Mouse (Mus musculus): ENCODE data around the gene Sirt2. TPM values are rescaled to one million over a fixed set of nuclear protein-coding genes. Genes with fewer than 3 reads are reported as not detected.
A peak's percentile ranks its signal among the peaks of the same experiment; 100 is the strongest.

Sirt2 gene
- total and polyA plus RNA-seq, 2 experiments from 2014 or later, result 44.7 to 60.6 TPM

DNA sequence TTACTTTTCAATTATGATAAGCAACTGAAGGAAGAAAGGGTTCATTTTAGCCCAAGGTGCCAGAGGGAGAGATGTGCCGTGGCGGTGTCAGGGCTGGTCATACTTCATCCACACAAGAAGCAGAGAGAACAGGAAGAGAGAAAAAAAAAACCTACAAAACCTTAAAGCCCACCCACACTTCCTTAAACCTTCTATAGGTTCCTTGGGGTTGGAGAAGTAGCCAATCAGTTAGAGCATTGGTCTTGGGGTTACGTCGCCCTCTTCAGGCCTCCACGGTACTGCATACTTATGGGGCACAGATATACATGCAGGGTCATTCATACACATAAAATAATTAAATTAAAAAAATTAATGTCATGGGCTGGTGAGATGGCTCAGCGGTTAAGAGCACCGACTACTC lies 44.5 kb upstream of the Sirt2 start:
- H3K36me3 ChIP-seq (replicated peaks; ENCODE audit: control insufficient read depth, insufficient read depth, low read length), result no peaks in the 10 kb centered on the region
- H3K4me1 ChIP-seq (ENCODE audit: control insufficient read depth, insufficient read depth), result no peaks in the 10 kb centered on the region
- no peak overlapping the region for H3K27ac ChIP-seq (ENCODE audit: low read depth)
- ATAC-seq (ENCODE audit: insufficient read depth, low read depth) (no peak), DNase-seq (ENCODE audit: low spot score) (no peak)
- H3K9me3 ChIP-seq (replicated peaks; ENCODE audit: control insufficient read depth, low read length), result no peaks in the 10 kb centered on the region
- H3K9ac ChIP-seq (replicated peaks; ENCODE audit: low read depth, low read length), result no peak overlapping the region
- H3K4me3 ChIP-seq (ENCODE audit: low read depth, low read length), result no peak overlapping the region
- TF ChIP-seq EP300 (IDR thresholded peaks at IDR 0.05; ENCODE audit: low read depth), result no peak
- H3K27me3 ChIP-seq (ENCODE audit: control insufficient read depth, insufficient read depth, low read length), result no peaks in the 10 kb centered on the region
- WGBS, result 93% methylated on average over 7 of the region's 7 CpGs
- no peak overlapping the region for H3K4me2 ChIP-seq (ENCODE audit: low read depth, low read length)

DNA sequence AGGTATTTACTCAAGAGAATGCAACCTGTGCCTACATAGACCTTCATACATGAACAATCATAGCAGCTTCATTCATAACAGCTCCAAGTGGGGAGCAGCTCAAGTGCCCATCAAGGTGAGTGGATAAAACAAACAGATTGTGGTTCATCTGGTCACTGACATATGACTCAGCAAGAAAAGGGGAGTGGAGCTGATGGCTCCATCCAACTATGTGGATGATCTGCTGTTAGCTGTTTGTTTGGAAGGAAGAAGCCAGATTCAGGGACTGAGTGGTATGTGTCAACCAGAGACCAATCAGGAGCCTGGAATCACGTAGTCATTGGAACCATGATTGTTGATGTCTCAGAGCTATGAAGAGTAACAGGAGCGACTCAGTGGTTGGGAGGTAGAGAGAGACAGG lies 41.9 kb upstream of the Sirt2 start:
- no peak overlapping the region for H3K27ac ChIP-seq (ENCODE audit: low read depth)

GRCm38 (mm10) chr7:28726600-28726999 lies 39.9 kb upstream of the Sirt2 start:
- Histone ChIP-seq H3K4me2 (ENCODE audit: low read depth, low read length) (no peak overlapping the region), H3K36me3 (replicated peaks; ENCODE audit: control insufficient read depth, insufficient read depth, low read length) (no peaks in the 10 kb centered on the region), H3K4me3 (ENCODE audit: low read depth, low read length) (no peak overlapping the region), H3K9me3 (replicated peaks; ENCODE audit: control insufficient read depth, low read length) (peaks cover 9% of the 10 kb centered on the region), H3K27ac (ENCODE audit: low read depth) (no peak overlapping the region), H3K4me1 (ENCODE audit: control insufficient read depth, insufficient read depth) (no peaks in the 10 kb centered on the region), H3K9ac (replicated peaks; ENCODE audit: low read depth, low read length) (no peak overlapping the region), H3K27me3 (ENCODE audit: control insufficient read depth, insufficient read depth, low read length) (no peaks in the 10 kb centered on the region)
- TF ChIP-seq CTCF (IDR thresholded peaks at IDR 0.05; ENCODE audit: low read depth) (peak; percentile 79), EP300 (IDR thresholded peaks at IDR 0.05; ENCODE audit: low read depth) (no peak)
- whole genome bisulfite sequencing, result 10% methylated on average over 14 of the region's 14 CpGs
- DNase-seq (ENCODE audit: low spot score) (peak; percentile 60), ATAC-seq (ENCODE audit: insufficient read depth, low read depth) (peak; percentile 59; the same call in 1 of the 2 replicates)

More for the DNA sequence above, 41.9 kb upstream of the Sirt2 start:
- Histone ChIP-seq H3K4me1 (ENCODE audit: control insufficient read depth, insufficient read depth) (no peaks in the 10 kb centered on the region), H3K27me3 (ENCODE audit: control insufficient read depth, insufficient read depth, low read length) (no peaks in the 10 kb centered on the region), H3K9ac (replicated peaks; ENCODE audit: low read depth, low read length) (no peak overlapping the region), H3K4me2 (ENCODE audit: low read depth, low read length) (no peak overlapping the region), H3K4me3 (ENCODE audit: low read depth, low read length) (no peak overlapping the region), H3K36me3 (replicated peaks; ENCODE audit: control insufficient read depth, insufficient read depth, low read length) (no peaks in the 10 kb centered on the region), H3K9me3 (replicated peaks; ENCODE audit: control insufficient read depth, low read length) (no peaks in the 10 kb centered on the region)
- DNase-seq (ENCODE audit: low spot score) (no peak), ATAC-seq (ENCODE audit: insufficient read depth, low read depth) (no peak)
- WGBS, result 93% methylated on average over 2 of the region's 2 CpGs
- no peak for TF ChIP-seq EP300 (IDR thresholded peaks at IDR 0.05; ENCODE audit: low read depth)
- no peak for TF ChIP-seq CTCF (IDR thresholded peaks at IDR 0.05; ENCODE audit: low read depth)

GRCm38 (mm10) chr7:28727649-28728340 lies 38.7 kb upstream of the Sirt2 start:
- H3K9ac ChIP-seq (replicated peaks; ENCODE audit: low read depth, low read length), result no peak overlapping the region
- 51% methylated on average over 10 of the region's 10 CpGs for WGBS
- H3K4me3 ChIP-seq (ENCODE audit: low read depth, low read length), result no peak overlapping the region
- no peak overlapping the region for H3K27ac ChIP-seq (ENCODE audit: low read depth)
- DNase-seq (ENCODE audit: low spot score), result peak; percentile 30
- no peak overlapping the region for H3K4me2 ChIP-seq (ENCODE audit: low read depth, low read length)
- peaks cover 6% of the 10 kb centered on the region for H3K4me1 ChIP-seq (ENCODE audit: control insufficient read depth, insufficient read depth)
- peaks cover 12% of the 10 kb centered on the region for H3K9me3 ChIP-seq (replicated peaks; ENCODE audit: control insufficient read depth, low read length)
- no peaks in the 10 kb centered on the region for H3K27me3 ChIP-seq (ENCODE audit: control insufficient read depth, insufficient read depth, low read length)
- ATAC-seq (ENCODE audit: insufficient read depth, low read depth), result peak; percentile 58
- TF ChIP-seq EP300 (IDR thresholded peaks at IDR 0.05; ENCODE audit: low read depth), result no peak
- peak; percentile 40 for TF ChIP-seq CTCF (IDR thresholded peaks at IDR 0.05; ENCODE audit: low read depth)
- no peaks in the 10 kb centered on the region for H3K36me3 ChIP-seq (replicated peaks; ENCODE audit: control insufficient read depth, insufficient read depth, low read length)

DNA sequence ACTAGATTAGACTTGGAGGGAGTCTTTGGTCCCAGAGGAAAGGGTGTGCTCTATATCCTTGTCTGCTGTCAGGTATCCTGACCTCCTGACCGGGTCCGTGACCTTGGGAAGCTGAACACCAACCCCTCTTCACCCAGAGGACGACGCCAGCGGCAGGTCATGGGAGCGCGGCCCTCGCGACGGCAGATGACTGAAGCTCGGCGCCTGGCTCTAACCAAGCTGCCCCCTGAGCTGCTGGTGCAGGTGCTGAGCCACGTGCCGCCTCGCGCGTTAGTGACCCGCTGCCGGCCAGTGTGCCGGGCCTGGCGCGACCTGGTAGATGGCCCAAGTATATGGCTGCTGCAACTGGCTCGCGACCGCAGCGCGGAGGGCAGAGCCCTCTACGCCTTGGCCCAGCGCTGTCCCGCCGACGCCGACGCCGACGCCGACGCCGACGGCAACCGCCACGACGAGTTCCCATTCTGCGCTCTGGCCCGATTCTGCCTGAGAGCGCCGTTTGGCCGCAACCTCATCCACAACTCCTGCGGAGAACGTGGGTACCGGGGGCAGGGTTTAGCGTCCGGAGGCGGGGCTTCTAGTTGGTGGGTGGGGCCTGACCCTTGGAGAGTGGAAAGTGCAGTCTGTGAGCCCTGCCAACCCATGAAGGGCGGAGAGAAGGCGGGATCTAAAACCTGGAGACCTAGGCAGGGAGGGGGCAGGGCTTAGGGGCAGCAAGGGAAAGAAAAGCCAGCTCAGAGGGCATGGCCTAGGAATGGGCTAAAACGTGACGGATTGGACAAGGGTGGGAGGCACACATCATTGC lies 34.0 kb upstream of the Sirt2 start:
- H3K4me3 ChIP-seq (ENCODE audit: low read depth, low read length), result peak overlapping the region; percentile 42
- no peak overlapping the region for H3K27ac ChIP-seq (ENCODE audit: low read depth)
- ATAC-seq (ENCODE audit: insufficient read depth, low read depth), result peak; percentile 84
- H3K9me3 ChIP-seq (replicated peaks; ENCODE audit: control insufficient read depth, low read length), result peaks cover 12% of the 10 kb centered on the region
- TF ChIP-seq CTCF (IDR thresholded peaks at IDR 0.05; ENCODE audit: low read depth) (no peak), EP300 (IDR thresholded peaks at IDR 0.05; ENCODE audit: low read depth) (no peak)
- DNase-seq (ENCODE audit: low spot score), result peak; percentile 45
- H3K27me3 ChIP-seq (ENCODE audit: control insufficient read depth, insufficient read depth, low read length), result no peaks in the 10 kb centered on the region
- peaks cover 14% of the 10 kb centered on the region for H3K36me3 ChIP-seq (replicated peaks; ENCODE audit: control insufficient read depth, insufficient read depth, low read length)
- H3K9ac ChIP-seq (replicated peaks; ENCODE audit: low read depth, low read length), result peak overlapping the region; percentile 32; the same call in 1 of the 2 replicates
- peaks cover 9% of the 10 kb centered on the region for H3K4me1 ChIP-seq (ENCODE audit: control insufficient read depth, insufficient read depth)
- 6% methylated on average over 58 of the region's 58 CpGs for WGBS
- H3K4me2 ChIP-seq (ENCODE audit: low read depth, low read length), result peak overlapping the region; percentile 62

All from heart, postnatal 0 days (tissue).